ENCODE assay signal across 8 mouse cellular contexts in genomic region chr6:142506338-142507032, GRCm38 (mm10). TPM values are rescaled to one million over a fixed set of nuclear protein-coding genes. Genes with fewer than 3 reads are reported as not detected.
DNase-seq lines count a peak whose midpoint lies in the region; ATAC-seq and TF ChIP-seq lines count a peak whose summit lies in the region.
"Had no signal": no experiment of that assay in that cellular context is flagged by ENCODE, and none has a peak within 500 bp of the region (broad histone marks: within the 10 kb centered on the region; RNA-seq: fewer than 3 reads in every experiment).

No protein-coding gene starts in this region.

- H3K4me1 ChIP-seq in embryonic facial prominence, embryonic 12.5 days, result peaks cover 26% of the 10 kb centered on the region
- H3K4me1 ChIP-seq in hindbrain, embryonic 14.5 days (replicated peaks; ENCODE audit: control insufficient read depth, insufficient read depth, low read length), result peaks cover 20% of the 10 kb centered on the region

- peak overlapping the region; percentile 79 for H3K4me3 ChIP-seq in left cerebral cortex, adult 2 months
- H3K4me3 ChIP-seq in embryonic facial prominence, embryonic 12.5 days, result peak overlapping the region; percentile 64
- H3K4me3 ChIP-seq in hindbrain, embryonic 14.5 days (replicated peaks; ENCODE audit: low read length), result peak overlapping the region; percentile 59
- H3K4me3 ChIP-seq in myocyte, result no peak overlapping the region

- no peaks in the 10 kb centered on the region for H3K27me3 ChIP-seq in embryonic facial prominence, embryonic 12.5 days
- 0 out of 2 replicates have a peak, but pooled peaks cover 14% of the 10 kb centered on the region for H3K27me3 ChIP-seq in hindbrain, embryonic 14.5 days (ENCODE audit: control insufficient read depth, insufficient read depth, low read length)
- H3K27me3 ChIP-seq in myocyte (ENCODE audit: control insufficient read depth, insufficient read depth, insufficient read length), result no peaks in the 10 kb centered on the region

- ATAC-seq in embryonic facial prominence, embryonic 12.5 days (ENCODE audit: insufficient number of reproducible peaks, insufficient read depth, low FRiP score, low TSS enrichment), result no peak
- ATAC-seq in hindbrain, embryonic 14.5 days (ENCODE audit: low FRiP score), result no peak
- ATAC-seq in CD4-positive, CD25-positive, alpha-beta regulatory T cell, adult 4 months, result no peak

- TF ChIP-seq POLR2A in myocyte (IDR thresholded peaks at IDR 0.05; ENCODE audit: insufficient read length, low read depth), result no peak

- DNase-seq in left cerebral cortex, adult 2 months (ENCODE audit: extremely low spot score in 1 of 2, low spot score in 2 of 2), result no peak
- no peak for DNase-seq in left cerebral cortex, adult 11 months (ENCODE audit: low spot score)
- no peak for DNase-seq in hindbrain, embryonic 14.5 days (ENCODE audit: low spot score)
- DNase-seq in c-Kit-positive CD71-positive TER-119-positive erythroid progenitor cells, embryonic 14.5 days (ENCODE audit: low spot score), result no peak

- H3K27ac ChIP-seq in left cerebral cortex, adult 2 months, result peak overlapping the region; percentile 93
- H3K27ac ChIP-seq in embryonic facial prominence, embryonic 12.5 days, result peak overlapping the region; percentile 81
- H3K27ac ChIP-seq in hindbrain, embryonic 14.5 days, result no peak overlapping the region

- H3K79me2 ChIP-seq in myocyte (ENCODE audit: control insufficient read depth, insufficient read depth), result no peaks in the 10 kb centered on the region

- WGBS in embryonic facial prominence, embryonic 12.5 days, result 4% methylated on average over 10 of the region's 10 CpGs
- WGBS in hindbrain, embryonic 14.5 days, result 8% methylated on average over 10 of the region's 10 CpGs

- H3K9me3 ChIP-seq in embryonic facial prominence, embryonic 12.5 days, result no peaks in the 10 kb centered on the region
- no peaks in the 10 kb centered on the region for H3K9me3 ChIP-seq in hindbrain, embryonic 14.5 days (ENCODE audit: control insufficient read depth, low read length)
- H3K9me3 ChIP-seq: megakaryocyte, embryonic 14.5 days had no signal

- no peak overlapping the region for H3ac ChIP-seq in myocyte (ENCODE audit: control insufficient read depth, insufficient read length)

- H3K4me2 ChIP-seq in embryonic facial prominence, embryonic 12.5 days (replicated peaks), result peak overlapping the region; percentile 74
- peak overlapping the region; percentile 93 for H3K4me2 ChIP-seq in hindbrain, embryonic 14.5 days (replicated peaks)
- peak overlapping the region; percentile 22 for H3K4me2 ChIP-seq in myocyte (ENCODE audit: low read depth)

- H3K9ac ChIP-seq in embryonic facial prominence, embryonic 12.5 days, result peak overlapping the region; percentile 68
- peak overlapping the region; percentile 74 for H3K9ac ChIP-seq in hindbrain, embryonic 14.5 days

- TF ChIP-seq CTCF in left cerebral cortex, adult 2 months (IDR thresholded peaks at IDR 0.05), result no peak

- H3K36me3 ChIP-seq in embryonic facial prominence, embryonic 12.5 days, result peaks cover 28% of the 10 kb centered on the region
- H3K36me3 ChIP-seq in hindbrain, embryonic 14.5 days (replicated peaks; ENCODE audit: control insufficient read depth, insufficient read depth), result peaks cover 14% of the 10 kb centered on the region
- H3K36me3 ChIP-seq in myocyte (ENCODE audit: control insufficient read depth, insufficient read depth), result no peaks in the 10 kb centered on the region

- intact Hi-C loops in left cerebral cortex, adult 2 months (cut with DNase I), result loop anchor here (5.0 to 10.0 kb wide), 2 partner anchors 159 to 658 kb away; partner anchors contain the start of genes Etnk1 and Pyroxd1

TF ChIP-seq in myocyte, 11 proteins besides CTCF, POLR2A, EP300 and RAD21:
- TF ChIP-seq MAX (IDR thresholded peaks at IDR 0.05; ENCODE audit: low read depth) (no peak), CEBPB (IDR thresholded peaks at IDR 0.05; ENCODE audit: insufficient read depth, poor library complexity, severe bottlenecking) (no peak)

RNA-seq across cellular contexts. Expression of gene Ldhb, which starts 1.3 kb away (rescaled TPM):
- total RNA-seq in left cerebral cortex, adult 2 months (2021), result 100 to 1,000 TPM; 818 to 835 TPM
- 407 and 439 TPM in 2 replicates for polyA plus RNA-seq in embryonic facial prominence, embryonic 12.5 days (2016; fragmentation: Nextera tagmentation; extraction: Ambion mirVana)
- 483 and 499 TPM in 2 replicates for polyA plus RNA-seq in hindbrain, embryonic 14.5 days (2014; fragmentation: Nextera tagmentation; extraction: Ambion mirVana)
- polyA plus RNA-seq in myocyte (2012; fragmentation: generic; extraction: Trizol), result 52.1 TPM
- polyA plus RNA-seq in CD4-positive, CD25-positive, alpha-beta regulatory T cell, adult 4 months (2017; shearing (Covaris generic)), result 100 to 1,000 TPM in 1 of 2 experiments, 10 to 100 TPM in 1; 95.9 to 136 TPM

RNA-seq across cellular contexts. Expression of gene Gys2, which starts 33.6 kb away (rescaled TPM):
- not detected for total RNA-seq in left cerebral cortex, adult 2 months (2021)
- polyA plus RNA-seq in embryonic facial prominence, embryonic 12.5 days (2016; fragmentation: Nextera tagmentation; extraction: Ambion mirVana), result not detected in 2 replicates
- polyA plus RNA-seq in hindbrain, embryonic 14.5 days (2014; fragmentation: Nextera tagmentation; extraction: Ambion mirVana), result 0.07 TPM in 1 of 2 replicates, not detected in the other
- polyA plus RNA-seq in myocyte (2012; fragmentation: generic; extraction: Trizol), result not detected
- polyA plus RNA-seq in CD4-positive, CD25-positive, alpha-beta regulatory T cell, adult 4 months (2017; shearing (Covaris generic)), result not detected

Comparison
In these comparisons a context has a peak if more than half of its experiments do, and no peak if none do; other contexts are left out.
1. H3K4me2 ChIP-seq: peak in every context shown above with its lines; median percentile 93 in hindbrain, embryonic 14.5 days; 74 in embryonic facial prominence, embryonic 12.5 days; 22 in myocyte.